Mouse (Mus musculus) heart, embryonic 13.5 days (tissue): Measurements from ENCODE around the gene Ccdc92. TPM values are rescaled to one million over a fixed set of nuclear protein-coding genes. Genes with fewer than 3 reads are reported as not detected.

Experiments used
- ATAC-seq: fragments of 200-750 bp; cut with Nextera tagmentation; 2 replicates; pipeline ENCODE4 v1.8.0; 2017; ENCODE audit warnings: moderate TSS enrichment; ENCODE audit not compliant: insufficient number of reproducible peaks, low FRiP score, low TSS enrichment; ENCODE audit errors: extremely low read depth
- H3K27ac ChIP-seq: fragments of 300-500 bp; sonication (generic); replicated peaks from 2 replicates; pipeline ENCODE4 v1.5.1; 2015; ENCODE audit warnings: moderate library complexity, mild to moderate bottlenecking, inconsistent platforms
- H3K27me3 ChIP-seq: fragments of 300-500 bp; sonication (generic); replicated peaks from 2 replicates; pipeline ENCODE4 v1.6.1; 2015; ENCODE audit warnings: mild to moderate bottlenecking, inconsistent platforms
- H3K36me3 ChIP-seq: fragments of 300-500 bp; sonication (generic); 2 replicates; pipeline ENCODE4 v1.6.1; 2015; ENCODE audit warnings: mild to moderate bottlenecking, inconsistent platforms
- H3K4me1 ChIP-seq: fragments of 300-500 bp; sonication (generic); 2 replicates; pipeline ENCODE4 v1.6.1; 2015; ENCODE audit warnings: inconsistent platforms
- H3K4me2 ChIP-seq: fragments of 300-500 bp; sonication (generic); 2 replicates; pipeline ENCODE4 v1.6.1; 2015; ENCODE audit warnings: inconsistent platforms, mild to moderate bottlenecking, moderate library complexity
- H3K4me3 ChIP-seq: fragments of 300-500 bp; sonication (generic); 2 replicates; pipeline ENCODE4 v1.5.1; 2015; ENCODE audit warnings: moderate library complexity, mild to moderate bottlenecking, inconsistent platforms
- H3K9ac ChIP-seq: fragments of 300-500 bp; sonication (generic); 2 replicates; pipeline ENCODE4 v1.6.1; 2015; ENCODE audit warnings: inconsistent platforms, mild to moderate bottlenecking, moderate library complexity
- H3K9me3 ChIP-seq: fragments of 300-500 bp; sonication (generic); 2 replicates; pipeline ENCODE4 v1.6.1; 2016; ENCODE audit warnings: inconsistent platforms
- WGBS: fragments of 180-500 bp; shearing (Covaris S2); methylation state at CpG from one replicate; pipeline ENCODE4 v1.1.7; 2015; ENCODE audit warnings: mixed read lengths; 5-methylcytosine and 5-hydroxymethylcytosine counted together
- polyA plus RNA-seq: library from polyadenylated mRNA; unstranded; fragments of >200 nt; fragmentation: Nextera tagmentation; extraction: Ambion mirVana; gene quantifications from 2 replicates; pipeline ENCODE4 v1.2.1, GENCODE M21; 2015

Gene Ccdc92
- polyA plus RNA-seq, 1 experiment from 2014 or later, result 4.4 TPM

DNA sequence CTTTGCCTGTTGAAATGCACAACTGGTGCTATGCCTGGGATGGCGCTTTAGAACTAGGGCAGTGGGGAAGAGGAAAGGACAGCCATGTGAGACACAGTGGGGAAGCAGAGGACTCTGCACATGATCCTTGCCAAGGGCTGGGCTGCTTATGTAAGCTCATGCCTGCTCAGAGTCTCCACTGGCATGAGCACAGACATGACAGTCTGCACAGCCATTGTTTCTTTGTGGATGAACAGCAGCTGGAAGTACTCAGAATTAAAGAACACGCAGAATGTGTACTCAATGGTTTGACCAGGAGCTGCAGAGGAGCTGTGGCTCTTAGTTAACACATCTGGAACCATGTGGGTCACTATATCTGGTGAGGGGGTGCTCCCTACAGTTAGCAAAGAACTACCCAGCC lies 9.1 kb downstream of the Ccdc92 start:
- H3K4me3 ChIP-seq, result no peak overlapping the region
- H3K9ac ChIP-seq, result no peak overlapping the region
- H3K36me3 ChIP-seq, result no peaks in the 10 kb centered on the region
- WGBS, result 62% methylated on average over 2 of the region's 2 CpGs
- ATAC-seq, result no peak
- H3K9me3 ChIP-seq, result no peaks in the 10 kb centered on the region
- H3K4me1 ChIP-seq, result peaks cover 17% of the 10 kb centered on the region
- H3K27me3 ChIP-seq, result peaks cover 72% of the 10 kb centered on the region
- no peak overlapping the region for H3K4me2 ChIP-seq
- H3K27ac ChIP-seq, result peak overlapping the region; percentile 9

DNA sequence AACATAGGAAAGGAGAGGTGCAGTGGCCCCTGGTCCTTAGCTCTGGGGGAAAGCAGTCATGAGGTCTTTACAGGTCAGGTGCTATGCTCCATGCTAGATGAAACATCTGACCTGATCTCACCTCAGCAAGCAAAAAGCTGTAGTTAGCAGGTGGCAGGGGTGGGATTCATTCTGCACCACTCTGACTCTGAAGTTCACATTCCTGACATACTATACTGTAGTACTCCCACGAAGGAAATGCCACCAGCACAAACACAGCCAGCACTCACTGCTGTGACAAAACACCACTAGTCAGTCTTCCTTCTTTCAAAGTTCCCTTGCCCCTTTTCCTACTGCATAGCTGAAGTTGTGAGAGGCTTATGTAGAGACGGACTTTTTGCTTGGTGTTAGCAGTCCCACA lies 9.9 kb downstream of the Ccdc92 start:
- H3K36me3 ChIP-seq, result no peaks in the 10 kb centered on the region
- H3K4me2 ChIP-seq, result no peak overlapping the region
- WGBS, result 22% methylated on average over 2 of the region's 2 CpGs
- no peaks in the 10 kb centered on the region for H3K9me3 ChIP-seq
- H3K27ac ChIP-seq, result peak overlapping the region; percentile 9; the same call in 1 of the 2 replicates
- no peak overlapping the region for H3K4me3 ChIP-seq
- no peak overlapping the region for H3K9ac ChIP-seq
- H3K4me1 ChIP-seq, result peaks cover 17% of the 10 kb centered on the region
- peaks cover 67% of the 10 kb centered on the region for H3K27me3 ChIP-seq
- ATAC-seq, result no peak

DNA sequence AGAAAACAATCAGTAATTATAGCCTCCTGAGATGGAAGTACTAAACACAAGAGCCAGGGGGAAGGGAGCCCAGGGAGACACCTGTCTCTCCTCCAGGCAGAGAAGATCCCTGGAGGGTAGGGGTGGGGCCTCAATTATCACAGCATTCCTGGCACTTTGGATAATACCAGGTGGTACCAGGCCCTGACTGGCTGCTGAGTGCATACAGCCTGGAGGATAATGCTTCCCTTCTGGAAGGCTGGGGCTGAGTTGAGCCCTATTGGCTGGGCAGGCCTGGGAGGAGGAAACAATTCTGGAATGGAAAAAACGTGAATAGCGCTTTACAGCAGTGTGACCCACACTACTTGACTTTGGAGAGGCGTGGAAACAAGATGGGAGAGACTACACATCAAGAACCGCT lies 10.7 kb downstream of the Ccdc92 start:
- H3K36me3 ChIP-seq, result no peaks in the 10 kb centered on the region
- no peak overlapping the region for H3K9ac ChIP-seq
- H3K4me3 ChIP-seq, result no peak overlapping the region
- no peak overlapping the region for H3K4me2 ChIP-seq
- H3K9me3 ChIP-seq, result no peaks in the 10 kb centered on the region
- H3K27ac ChIP-seq, result no peak overlapping the region; the same call in 1 of the 2 replicates
- 45% methylated on average over 4 of the region's 4 CpGs for whole genome bisulfite sequencing
- peaks cover 68% of the 10 kb centered on the region for H3K27me3 ChIP-seq
- ATAC-seq, result no peak
- H3K4me1 ChIP-seq, result peaks cover 17% of the 10 kb centered on the region

DNA sequence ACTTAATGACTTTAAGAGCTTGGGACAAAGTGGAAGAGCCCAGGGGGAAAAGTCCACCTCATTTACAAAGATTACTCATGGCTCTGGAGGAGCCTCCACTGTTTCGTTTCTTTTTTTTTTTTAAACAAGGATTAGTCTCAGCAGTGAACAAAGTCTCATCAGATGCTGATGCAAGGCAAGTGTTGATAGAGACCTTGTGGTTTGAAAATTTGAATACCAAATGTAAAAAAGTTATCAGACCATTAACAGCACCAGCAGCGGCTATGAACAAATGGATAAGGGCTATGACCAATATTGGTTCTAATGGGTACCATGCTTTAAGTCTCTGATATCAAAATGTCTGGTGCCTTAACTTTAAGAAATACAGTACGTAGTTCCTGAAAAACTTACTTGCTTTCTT lies 13.2 kb downstream of the Ccdc92 start:
- Histone ChIP-seq H3K4me3 (no peak overlapping the region), H3K27me3 (peaks cover 67% of the 10 kb centered on the region), H3K36me3 (no peaks in the 10 kb centered on the region), H3K4me1 (peaks cover 34% of the 10 kb centered on the region), H3K9me3 (no peaks in the 10 kb centered on the region), H3K9ac (no peak overlapping the region), H3K4me2 (no peak overlapping the region), H3K27ac (no peak overlapping the region)
- 72% methylated on average over 3 of the region's 3 CpGs for WGBS
- ATAC-seq, result no peak

GRCm38 (mm10) chr5:124847014-124847413 lies 15.2 kb downstream of the Ccdc92 start:
- Histone ChIP-seq H3K4me1 (peaks cover 37% of the 10 kb centered on the region), H3K27me3 (peaks cover 81% of the 10 kb centered on the region)
- 76% methylated on average over 1 of the region's 1 CpGs for WGBS

DNA sequence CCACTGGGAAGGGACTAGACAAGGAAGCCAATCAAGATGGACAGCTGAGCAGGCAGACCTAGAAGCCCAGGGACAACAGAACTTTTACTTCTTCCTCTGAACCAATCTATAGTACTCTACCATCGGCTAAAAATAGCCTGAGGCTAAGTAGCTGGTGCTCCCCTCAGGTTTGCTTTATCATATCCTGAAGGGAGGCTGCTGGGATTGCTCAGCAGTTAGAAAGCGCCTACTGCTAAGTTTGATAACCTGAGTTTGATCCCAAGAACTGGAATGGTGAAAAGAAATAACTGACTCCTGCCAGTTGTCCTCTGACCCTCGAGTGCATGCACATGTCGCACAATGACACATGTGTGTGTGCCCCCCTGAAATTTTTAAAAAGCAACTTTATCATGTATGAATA lies 17.3 kb downstream of the Ccdc92 start:
- Histone ChIP-seq H3K27ac (peak overlapping the region; percentile 44), H3K4me2 (no peak overlapping the region), H3K4me3 (no peak overlapping the region), H3K9me3 (no peaks in the 10 kb centered on the region), H3K4me1 (peaks cover 46% of the 10 kb centered on the region), H3K27me3 (peaks cover 75% of the 10 kb centered on the region), H3K36me3 (no peaks in the 10 kb centered on the region), H3K9ac (no peak overlapping the region; the same call in 1 of the 2 replicates)
- no peak for ATAC-seq
- 9% methylated on average over 4 of the region's 4 CpGs for WGBS

More at GRCm38 (mm10) chr5:124847014-124847413, 15.2 kb downstream of the Ccdc92 start:
- Histone ChIP-seq H3K36me3 (no peaks in the 10 kb centered on the region), H3K4me2 (no peak overlapping the region), H3K27ac (no peak overlapping the region), H3K9ac (no peak overlapping the region), H3K4me3 (no peak overlapping the region), H3K9me3 (no peaks in the 10 kb centered on the region)
- no peak for ATAC-seq

DNA sequence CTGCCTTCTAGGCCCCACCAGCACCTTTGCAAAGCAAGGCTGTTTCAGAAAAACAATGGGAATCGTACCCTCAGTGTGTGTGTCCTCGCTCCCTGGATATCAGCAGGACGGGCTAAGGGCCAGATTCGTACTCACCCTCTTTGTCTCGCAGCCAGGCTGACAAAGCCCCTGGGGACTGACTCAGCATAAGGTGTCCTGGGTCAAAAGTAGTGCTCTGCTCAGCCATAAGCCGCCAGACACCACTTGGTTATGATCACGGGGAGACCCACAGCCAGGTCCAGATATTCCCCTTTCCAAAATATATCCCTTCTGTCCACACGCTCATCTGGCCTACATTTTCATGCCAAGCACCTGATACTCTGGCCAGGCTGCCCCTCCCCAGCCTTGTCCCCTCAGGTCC lies 18.8 kb downstream of the Ccdc92 start:
- H3K36me3 ChIP-seq, result no peaks in the 10 kb centered on the region
- H3K27me3 ChIP-seq, result peaks cover 73% of the 10 kb centered on the region
- no peak overlapping the region for H3K9ac ChIP-seq
- ATAC-seq, result no peak
- no peak overlapping the region for H3K27ac ChIP-seq
- 61% methylated on average over 8 of the region's 8 CpGs for WGBS
- H3K9me3 ChIP-seq, result no peaks in the 10 kb centered on the region
- no peak overlapping the region for H3K4me3 ChIP-seq
- no peak overlapping the region for H3K4me2 ChIP-seq
- peaks cover 52% of the 10 kb centered on the region for H3K4me1 ChIP-seq

DNA sequence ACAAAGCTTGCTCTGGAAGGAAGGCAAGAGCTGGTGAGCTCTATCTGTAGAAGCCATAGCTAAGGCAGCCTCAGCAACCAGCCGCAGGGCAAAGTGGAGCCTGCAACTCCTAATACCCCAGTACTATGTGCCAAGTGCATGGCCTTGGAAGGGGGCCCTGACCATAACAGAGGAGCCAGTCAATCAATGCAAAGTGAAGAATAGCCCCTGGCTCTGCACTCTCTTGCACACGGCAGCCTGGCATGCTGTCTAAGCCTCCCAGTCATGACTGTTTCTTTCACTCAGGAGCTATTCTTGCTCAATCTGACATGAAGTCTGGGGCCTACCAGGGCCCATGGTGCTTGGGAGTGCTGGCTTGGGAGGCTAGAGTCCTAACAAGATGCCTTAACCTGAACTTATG lies 21.6 kb downstream of the Ccdc92 start:
- no peak overlapping the region for H3K27ac ChIP-seq
- ATAC-seq, result no peak
- peak overlapping the region; percentile 49 for H3K4me2 ChIP-seq
- peaks cover 52% of the 10 kb centered on the region for H3K4me1 ChIP-seq
- H3K27me3 ChIP-seq, result peaks cover 78% of the 10 kb centered on the region
- no peaks in the 10 kb centered on the region for H3K9me3 ChIP-seq
- no peak overlapping the region for H3K9ac ChIP-seq
- H3K36me3 ChIP-seq, result no peaks in the 10 kb centered on the region
- 54% methylated on average over 2 of the region's 2 CpGs for WGBS
- 0 out of 2 replicates have a peak overlapping the region, but pooled peaks have one; percentile 1 for H3K4me3 ChIP-seq

DNA sequence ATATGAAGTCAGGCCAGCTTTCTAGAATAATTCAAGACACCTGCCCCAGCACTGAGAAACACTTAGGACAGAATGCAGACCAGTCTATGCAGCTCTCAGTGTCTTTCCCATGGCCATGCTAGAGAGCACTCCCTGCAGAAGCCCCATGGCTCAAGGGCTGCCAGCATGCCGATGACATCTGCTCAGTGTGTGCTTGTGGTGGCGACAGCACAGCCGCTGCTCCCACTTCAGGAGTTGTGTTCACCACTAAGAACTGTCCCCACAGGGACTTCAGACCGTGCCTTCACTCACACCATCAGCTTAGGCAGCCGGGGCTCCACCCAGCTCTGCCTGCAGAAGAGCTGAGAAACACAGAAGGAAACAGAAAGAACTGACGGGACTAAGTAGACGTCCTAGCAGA lies 22.0 kb downstream of the Ccdc92 start:
- 0 out of 2 replicates have a peak overlapping the region, but pooled peaks have one; percentile 1 for H3K4me3 ChIP-seq
- H3K4me2 ChIP-seq, result peak overlapping the region; percentile 49
- peaks cover 83% of the 10 kb centered on the region for H3K27me3 ChIP-seq
- no peak overlapping the region for H3K27ac ChIP-seq
- no peak for ATAC-seq
- H3K9me3 ChIP-seq, result no peaks in the 10 kb centered on the region
- H3K36me3 ChIP-seq, result no peaks in the 10 kb centered on the region
- WGBS, result 19% methylated on average over 7 of the region's 7 CpGs
- no peak overlapping the region for H3K9ac ChIP-seq
- H3K4me1 ChIP-seq, result peaks cover 48% of the 10 kb centered on the region

GRCm38 (mm10) chr5:124836621-124837020 lies 25.6 kb downstream of the Ccdc92 start:
- Histone ChIP-seq H3K4me2 (no peak overlapping the region), H3K9ac (no peak overlapping the region), H3K27ac (no peak overlapping the region), H3K4me3 (no peak overlapping the region), H3K36me3 (no peaks in the 10 kb centered on the region), H3K27me3 (peaks cover 89% of the 10 kb centered on the region), H3K9me3 (no peaks in the 10 kb centered on the region), H3K4me1 (peaks cover 21% of the 10 kb centered on the region)
- ATAC-seq, result no peak
- 65% methylated on average over 4 of the region's 4 CpGs for WGBS

DNA sequence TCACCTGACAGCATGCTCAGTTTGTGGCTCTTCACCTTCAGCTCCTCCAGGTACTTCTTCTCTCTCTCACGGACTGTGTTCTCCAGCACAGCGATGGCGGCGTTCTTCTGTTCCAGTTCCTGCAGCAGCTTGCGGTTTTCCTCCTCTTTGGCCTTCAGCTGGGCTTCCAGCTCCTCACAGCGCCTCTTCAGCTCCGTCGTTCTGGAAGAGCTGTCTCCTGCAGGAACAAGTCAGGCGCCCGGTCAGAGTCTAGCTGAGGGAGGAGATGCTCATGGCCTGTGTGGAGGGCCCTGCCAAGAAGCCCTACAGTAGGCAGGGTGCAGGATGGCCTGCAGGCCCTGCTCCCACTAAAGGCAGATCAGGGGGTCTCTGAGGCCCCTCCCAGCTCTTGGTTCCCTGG lies 26.1 kb downstream of the Ccdc92 start:
- WGBS, result 81% methylated on average over 10 of the region's 10 CpGs
- Histone ChIP-seq H3K9me3 (no peaks in the 10 kb centered on the region), H3K27me3 (peaks cover 89% of the 10 kb centered on the region), H3K27ac (no peak overlapping the region), H3K4me3 (no peak overlapping the region), H3K4me1 (peaks cover 17% of the 10 kb centered on the region), H3K4me2 (no peak overlapping the region), H3K36me3 (no peaks in the 10 kb centered on the region), H3K9ac (no peak overlapping the region)
- ATAC-seq, result no peak

- peaks cover 93% of the 10 kb centered on the region for H3K27me3 ChIP-seq
- 88% methylated on average over 15 of the region's 15 CpGs for WGBS
- ATAC-seq, result no peak
- H3K27ac ChIP-seq, result no peak overlapping the region
- H3K4me3 ChIP-seq, result no peak overlapping the region
- peaks cover 9% of the 10 kb centered on the region for H3K4me1 ChIP-seq
- H3K36me3 ChIP-seq, result no peaks in the 10 kb centered on the region
- no peak overlapping the region for H3K4me2 ChIP-seq
- H3K9ac ChIP-seq, result no peak overlapping the region
- H3K9me3 ChIP-seq, result no peaks in the 10 kb centered on the region
These were observed 27.0 kb downstream of the Ccdc92 start for GRCm38 (mm10) chr5:124835218-124835617.
